Mouse (Mus musculus): ENCODE results near the gene Bank1.

Gene Bank1

DNA sequence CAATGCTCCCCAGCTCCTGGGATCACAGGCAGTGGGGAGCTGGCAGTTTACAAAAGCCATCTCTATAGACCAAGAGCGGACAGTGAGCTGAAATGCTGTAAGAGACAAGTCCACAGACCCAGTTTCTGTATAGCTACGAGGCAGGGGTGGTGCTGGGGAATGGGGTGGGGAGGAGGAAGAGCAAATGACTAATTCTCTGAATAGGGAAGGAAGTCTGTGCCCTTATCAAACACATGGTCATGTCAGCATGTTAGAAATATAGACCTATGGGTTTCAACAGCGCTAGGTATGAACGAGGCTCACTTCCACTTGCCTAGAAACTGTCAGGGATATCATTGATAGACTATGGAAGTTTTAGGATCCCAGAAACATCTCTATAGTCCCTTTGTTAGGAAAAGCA lies 73.0 kb downstream of the Bank1 start:
- DNase-seq (ENCODE audit: low spot score in 2 of 2) = no peak

DNA sequence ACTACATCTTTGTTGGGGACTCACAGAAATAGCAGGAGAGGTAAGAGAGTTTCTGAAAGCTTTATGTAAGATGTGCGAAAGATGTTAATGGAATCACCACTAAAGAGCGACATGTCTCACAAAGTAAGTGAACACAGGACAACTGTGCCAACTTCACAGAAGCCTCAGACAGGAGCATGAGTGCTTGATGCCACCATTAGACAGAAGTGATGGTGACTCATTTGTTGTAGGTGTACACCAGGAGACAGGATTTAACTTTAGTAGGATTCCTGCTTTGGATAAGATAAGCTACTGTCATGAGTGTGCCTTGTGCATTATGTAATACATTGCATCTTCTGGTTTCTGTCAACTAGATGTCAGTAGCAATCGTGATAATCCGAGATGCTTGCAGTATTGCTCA lies 74.3 kb downstream of the Bank1 start:
- DNase-seq (ENCODE audit: low spot score in 2 of 2) = no peak

DNA sequence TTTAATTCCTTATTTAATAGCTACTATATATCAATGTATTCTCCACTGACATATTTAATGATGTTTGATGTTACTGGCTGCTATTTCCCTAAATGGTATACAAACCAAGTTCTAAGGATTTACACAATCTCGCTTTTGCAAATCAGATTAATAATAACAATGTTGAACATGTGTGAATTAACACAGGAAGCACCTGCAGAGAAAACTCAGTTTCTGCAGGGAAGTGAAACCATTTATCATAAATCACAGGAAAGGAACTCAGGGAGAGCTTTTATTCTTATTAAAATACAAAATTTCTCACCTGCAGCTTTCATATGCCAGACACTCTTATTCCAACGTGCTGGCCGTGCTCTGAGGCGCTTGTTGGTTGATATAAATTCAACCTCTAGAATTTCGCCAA lies 78.5 kb downstream of the Bank1 start:
- no peak for DNase-seq (ENCODE audit: low spot score in 2 of 2)

DNA sequence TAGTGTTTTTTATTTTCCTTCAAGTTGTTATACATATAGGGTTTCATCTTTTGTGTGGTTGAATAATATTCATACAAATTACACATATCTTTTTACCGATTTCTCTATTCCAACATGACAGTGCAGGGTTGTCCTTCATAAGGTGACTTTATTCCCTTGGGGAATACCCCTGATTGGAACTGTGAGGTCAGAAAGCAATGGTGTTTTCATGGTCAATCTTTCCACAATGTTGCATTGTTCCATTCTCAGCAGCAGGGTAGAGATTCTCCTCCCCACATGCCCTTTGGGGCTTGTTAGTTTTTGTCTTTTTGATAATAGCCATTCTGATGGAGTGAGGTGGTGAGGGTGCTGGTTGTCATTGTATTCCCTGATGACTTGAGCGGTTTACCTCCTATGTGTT lies 80.9 kb downstream of the Bank1 start:
- no peak for DNase-seq (ENCODE audit: low spot score in 2 of 2)

DNA sequence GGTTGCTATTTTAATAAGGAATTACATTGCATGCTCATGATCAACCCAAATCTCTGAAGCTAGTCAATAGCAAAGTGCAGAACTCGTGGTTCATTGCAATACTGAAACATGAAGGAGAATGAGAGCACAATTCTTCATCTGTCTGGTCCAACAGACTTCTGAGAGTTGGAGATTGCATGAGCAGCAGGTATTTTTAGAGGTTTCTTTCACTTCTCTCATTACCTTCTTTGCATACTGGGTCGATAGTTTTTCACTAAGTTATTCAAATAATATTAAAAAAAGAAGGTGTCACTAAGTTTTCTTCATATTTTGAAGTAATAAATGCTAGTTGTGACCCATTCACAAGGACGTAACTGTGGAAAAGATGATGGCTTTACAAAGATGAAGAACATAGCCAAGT lies 87.1 kb downstream of the Bank1 start:
- no peak for DNase-seq (ENCODE audit: low spot score in 2 of 2)

DNA sequence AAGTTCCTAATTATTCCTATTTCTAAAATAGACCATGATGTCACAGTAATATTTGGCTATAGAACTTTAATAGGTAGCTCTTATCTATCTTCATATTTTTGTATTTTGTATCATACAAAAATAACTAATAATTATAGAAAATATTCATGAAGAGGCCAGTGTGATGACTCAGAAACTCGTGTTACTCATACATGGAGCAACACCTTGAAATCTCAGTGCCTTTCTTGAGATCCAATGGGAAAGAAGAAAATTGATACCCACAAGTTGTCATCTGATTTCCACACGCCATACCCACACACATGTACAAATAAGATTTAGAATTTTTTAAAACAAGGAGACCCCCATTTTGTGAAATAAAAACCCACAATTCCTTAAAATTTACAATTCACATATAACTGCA lies 92.4 kb downstream of the Bank1 start:
- no peak for DNase-seq (ENCODE audit: low spot score in 2 of 2)

DNA sequence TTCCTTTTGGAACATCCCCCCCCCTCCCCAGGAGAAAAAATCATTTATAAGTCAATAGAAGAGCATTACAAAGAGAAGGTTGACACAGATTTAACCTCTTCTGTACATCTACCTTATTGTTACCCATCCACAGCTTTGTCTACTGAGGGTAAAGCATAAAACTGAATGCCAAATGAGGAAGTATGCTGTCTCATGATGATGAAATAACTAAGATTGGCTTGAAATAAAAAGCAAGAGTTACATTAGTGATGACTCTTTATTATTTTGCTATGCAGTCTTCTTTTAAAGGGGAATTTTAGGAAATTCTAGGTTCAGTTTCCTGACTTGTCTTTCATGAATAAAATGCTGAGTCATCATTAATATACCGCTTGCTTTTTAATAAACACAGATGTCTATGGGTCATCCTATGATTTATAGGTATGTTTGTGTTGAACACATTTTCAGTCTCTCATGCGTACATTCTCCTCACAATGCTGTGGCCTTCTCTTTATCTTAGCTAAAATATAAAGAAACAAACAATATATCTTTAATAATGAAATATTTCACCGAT lies 95.2 kb downstream of the Bank1 start:
- DNase-seq (ENCODE audit: low spot score in 2 of 2) = no peak

DNA sequence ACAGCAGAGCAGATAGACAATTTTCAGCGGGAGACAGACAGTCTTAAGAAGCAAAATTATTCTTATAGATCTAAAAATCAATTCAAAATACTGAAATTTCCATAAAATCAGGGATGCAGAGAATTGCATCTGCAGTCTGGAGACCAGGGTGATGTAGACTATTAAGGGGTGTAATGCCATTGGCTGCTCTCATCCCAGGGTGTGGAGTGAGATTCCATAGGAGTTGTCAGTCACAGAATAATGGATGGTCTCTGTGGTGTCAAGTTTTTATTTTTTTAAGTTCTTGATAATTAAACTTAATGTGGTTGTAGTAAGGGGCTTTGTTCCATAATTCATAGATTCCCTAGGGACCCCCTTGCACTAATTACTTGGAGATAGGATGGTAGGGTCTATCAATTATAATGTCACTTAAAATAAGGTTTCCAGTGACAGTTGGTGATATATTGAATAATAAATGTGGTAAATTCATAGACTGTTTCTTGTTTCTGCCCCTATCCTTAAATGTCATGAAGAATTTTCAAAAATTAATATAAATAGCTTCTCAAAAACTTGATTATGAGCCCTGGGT lies 136.1 kb downstream of the Bank1 start:
- DNase-seq (ENCODE audit: low spot score in 2 of 2) = no peak

DNA sequence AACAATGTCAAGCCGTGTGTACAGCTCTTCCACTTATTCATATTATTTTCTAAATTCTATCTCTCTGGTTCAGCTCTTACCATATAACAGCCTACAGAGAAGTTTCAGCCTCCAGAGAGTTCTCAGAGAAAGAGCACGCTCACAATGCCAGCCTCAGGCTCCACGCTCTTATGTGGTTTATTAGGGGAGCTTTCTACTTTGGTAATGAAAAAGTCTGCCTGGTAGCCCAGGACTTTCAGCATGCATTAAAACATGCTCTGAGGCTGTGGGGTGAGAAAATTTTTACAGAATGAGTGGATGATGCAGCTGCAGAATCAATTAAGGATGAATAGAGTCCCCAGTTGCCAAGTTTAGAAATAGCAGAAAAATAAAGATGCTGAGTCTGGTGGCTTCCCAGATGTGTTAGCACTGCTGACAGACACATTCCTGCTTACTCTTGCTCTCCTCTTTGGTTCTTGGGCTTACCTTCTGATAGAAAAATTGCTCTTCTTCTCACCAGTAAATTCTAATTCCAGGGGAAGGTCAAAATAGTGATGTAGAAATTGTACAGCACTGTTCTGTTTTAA lies 139.2 kb downstream of the Bank1 start:
- no peak for DNase-seq (ENCODE audit: low spot score in 2 of 2)

DNA sequence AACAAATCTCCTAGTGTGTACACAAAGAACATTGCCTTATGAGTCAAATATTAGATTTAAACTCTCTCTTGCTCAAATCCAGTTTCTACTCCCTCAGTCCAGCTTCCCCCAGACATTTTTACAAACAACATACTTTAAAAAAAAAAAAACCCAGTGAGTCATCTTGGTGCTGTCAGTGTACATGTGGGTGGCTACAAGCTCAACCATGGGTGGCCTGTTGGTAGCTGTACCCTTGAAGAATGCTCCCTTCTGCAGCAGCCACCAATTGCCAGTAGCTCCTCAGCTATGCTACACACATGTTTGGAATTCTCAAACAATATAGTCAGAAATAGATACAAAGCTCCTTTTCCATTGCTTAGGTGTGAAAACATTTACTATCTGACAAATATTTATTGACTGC lies 154.2 kb downstream of the Bank1 start:
- DNase-seq (ENCODE audit: low spot score in 2 of 2) = no peak

DNA sequence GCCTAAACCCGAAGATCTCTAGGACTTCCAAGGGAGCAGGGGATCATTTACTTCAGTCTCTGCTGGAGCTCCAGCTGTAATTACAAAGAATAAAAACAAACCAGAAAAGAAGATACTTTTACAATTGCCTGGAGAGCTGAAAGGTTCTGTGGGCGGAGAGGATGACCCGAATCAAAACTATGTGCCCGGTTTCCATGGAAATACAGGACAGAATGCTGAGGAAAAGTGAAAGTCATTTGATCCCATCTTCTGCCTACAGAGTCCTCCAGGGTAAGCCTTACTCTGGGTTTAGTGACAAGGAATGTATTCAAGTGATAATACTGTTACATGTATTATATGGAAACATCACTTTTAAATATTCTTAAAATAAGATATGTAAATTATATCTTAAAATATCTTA lies 157.8 kb downstream of the Bank1 start:
- no peak for DNase-seq (ENCODE audit: low spot score in 2 of 2)

DNA sequence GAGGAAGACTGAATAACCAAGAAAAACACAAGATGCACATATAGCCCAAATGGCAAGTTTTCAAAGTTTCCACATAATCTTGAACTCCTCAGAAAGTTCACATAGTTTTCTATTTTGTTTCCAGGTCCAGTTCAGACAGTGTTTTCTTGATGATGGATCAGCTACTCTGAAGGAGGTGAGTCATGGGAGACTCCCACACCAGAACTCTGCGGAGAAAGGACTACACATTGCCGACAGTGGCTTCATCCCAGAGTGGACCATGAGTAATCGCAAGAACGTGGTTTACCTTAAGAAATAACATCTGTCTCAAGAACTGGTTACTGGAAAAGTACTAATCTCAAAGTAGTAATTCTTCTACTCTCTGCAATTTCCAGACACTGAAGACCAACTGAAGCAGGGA lies 159.2 kb downstream of the Bank1 start:
- no peak for DNase-seq (ENCODE audit: low spot score in 2 of 2)

DNA sequence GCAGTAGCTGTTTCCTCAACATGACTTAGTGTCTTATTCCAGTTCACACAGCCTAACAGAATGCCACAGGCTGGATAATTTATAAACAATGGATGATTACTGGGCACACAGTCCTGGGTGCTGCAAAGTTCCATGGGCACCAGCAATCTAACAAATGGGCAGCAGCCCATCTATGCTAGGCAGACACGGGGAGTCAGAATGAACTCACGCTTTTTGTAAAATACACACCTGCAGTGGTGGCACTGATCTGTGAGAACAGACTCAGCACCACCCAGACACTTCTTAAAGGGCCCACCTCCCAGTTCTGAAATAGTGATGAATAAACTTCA lies 159.9 kb downstream of the Bank1 start:
- no peak for DNase-seq (ENCODE audit: low spot score in 2 of 2)

DNA sequence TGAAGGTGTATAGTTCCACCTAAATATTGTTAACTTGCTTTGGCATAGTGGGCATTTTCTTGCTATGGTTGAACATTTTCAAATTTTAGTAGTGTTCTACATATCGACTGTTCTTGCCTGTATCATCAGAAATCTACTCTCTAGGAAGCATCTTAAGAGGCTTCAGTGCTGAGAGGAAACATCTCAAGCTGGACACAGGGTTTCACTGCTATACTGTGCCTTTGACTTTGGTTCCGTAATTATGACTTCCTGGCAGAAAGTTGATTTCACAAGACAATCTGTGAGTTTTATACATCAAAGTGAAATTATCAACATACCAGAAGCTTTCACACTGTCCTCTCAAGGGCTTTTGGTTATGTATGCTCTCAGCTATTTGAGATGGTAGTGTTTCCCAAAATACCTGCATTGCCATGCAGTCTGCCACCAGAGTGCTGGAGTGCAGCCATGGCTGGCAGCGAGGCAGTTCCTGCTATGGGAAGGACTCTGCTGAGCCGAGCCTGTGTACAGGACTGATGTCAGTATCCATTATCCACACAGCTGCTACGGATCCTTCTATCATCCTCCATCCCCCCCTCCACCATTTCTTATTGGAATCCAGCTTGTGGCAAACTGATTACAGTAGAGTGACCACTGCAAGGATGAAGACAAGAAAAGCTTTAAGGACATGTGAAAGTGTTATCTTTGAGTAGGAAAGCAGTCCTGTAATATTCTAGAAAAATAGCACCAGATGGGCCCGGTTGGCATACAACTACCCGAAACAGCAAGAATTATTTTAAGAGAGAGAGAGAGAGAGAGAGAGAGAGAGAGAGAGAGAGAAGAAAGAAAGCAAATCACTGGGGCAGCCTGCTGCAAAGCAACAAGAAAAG lies 160.5 kb downstream of the Bank1 start:
- DNase-seq (ENCODE audit: low spot score in 2 of 2) = peak; percentile 42 to 51

DNA sequence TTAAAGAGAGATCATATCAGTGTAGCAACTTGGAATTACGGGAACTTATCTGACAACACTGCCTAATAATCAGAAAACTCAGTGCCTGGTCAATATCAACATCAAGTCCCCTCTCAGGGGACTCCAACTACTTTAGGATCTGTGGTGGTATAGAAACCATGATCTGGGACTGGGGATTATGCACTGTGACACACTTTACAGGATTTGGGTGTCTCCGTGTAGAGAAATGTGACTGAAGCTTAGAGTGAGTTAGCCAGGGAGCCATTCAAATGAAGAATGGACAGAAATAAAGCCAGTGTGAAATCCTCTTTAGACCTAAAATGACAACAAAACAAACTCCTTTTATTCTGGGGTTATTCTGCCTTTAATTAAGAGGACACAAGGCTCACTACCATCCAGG lies 167.8 kb downstream of the Bank1 start:
- no peak for DNase-seq (ENCODE audit: low spot score in 2 of 2)

DNA sequence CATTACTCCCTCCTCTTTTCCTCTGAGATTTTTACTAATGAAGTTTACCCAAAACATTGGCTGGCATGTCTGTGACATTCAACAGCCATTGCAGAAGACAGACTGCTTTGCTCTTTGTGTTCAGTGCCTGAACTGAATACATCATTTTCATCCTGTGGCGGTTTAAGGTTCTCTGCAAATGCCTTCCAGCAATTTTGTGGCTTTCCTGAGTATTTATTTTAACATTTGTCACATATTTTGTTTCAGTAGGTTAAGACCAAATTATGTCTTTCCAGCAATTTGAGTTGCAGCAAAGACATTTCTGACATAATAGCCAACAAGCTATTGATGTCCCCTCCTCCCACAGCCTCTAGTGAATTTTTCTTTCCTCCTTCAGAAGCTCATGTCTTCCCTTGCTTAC lies 170.3 kb downstream of the Bank1 start:
- no peak for DNase-seq (ENCODE audit: low spot score in 2 of 2)

DNA sequence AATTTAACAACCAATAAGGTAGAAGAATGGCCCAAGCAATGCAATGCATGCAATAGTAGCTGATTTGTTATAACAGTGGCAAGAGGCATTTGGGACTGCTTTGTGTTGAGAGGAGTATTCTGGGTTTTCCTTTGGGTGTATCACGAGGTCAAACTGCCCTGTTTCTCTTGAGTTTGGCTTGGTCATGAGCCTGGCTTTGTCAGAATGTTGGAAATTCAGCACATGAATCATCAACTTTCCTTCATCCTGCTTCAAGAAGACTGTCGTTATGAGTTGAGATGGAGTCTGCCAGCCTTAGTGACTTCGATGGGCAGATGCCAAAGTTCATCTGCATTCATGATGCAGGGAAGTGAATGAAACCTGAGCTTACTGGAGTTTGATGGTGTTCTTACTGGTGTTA lies 175.0 kb downstream of the Bank1 start:
- no peak for DNase-seq (ENCODE audit: low spot score in 2 of 2)

DNA sequence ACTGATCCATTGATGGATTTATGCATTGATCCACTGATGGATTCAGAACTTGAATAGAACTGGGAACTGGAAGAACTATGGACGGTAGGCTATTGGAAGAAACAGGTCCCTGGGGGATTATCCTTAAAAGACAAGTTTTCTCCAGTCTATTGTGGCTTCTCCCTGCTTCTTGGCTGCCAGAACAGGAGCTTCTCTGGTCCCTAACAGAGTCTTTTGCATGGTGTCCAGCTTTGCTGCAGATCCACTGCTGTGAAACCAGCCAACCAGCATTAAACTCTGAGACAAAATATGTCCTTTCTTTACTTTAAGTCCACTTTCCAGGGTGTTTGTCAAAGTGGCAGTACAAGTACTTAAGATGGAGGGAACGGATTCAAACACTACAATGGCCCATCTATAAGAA lies 178.7 kb downstream of the Bank1 start:
- no peak for DNase-seq (ENCODE audit: low spot score in 2 of 2)

DNA sequence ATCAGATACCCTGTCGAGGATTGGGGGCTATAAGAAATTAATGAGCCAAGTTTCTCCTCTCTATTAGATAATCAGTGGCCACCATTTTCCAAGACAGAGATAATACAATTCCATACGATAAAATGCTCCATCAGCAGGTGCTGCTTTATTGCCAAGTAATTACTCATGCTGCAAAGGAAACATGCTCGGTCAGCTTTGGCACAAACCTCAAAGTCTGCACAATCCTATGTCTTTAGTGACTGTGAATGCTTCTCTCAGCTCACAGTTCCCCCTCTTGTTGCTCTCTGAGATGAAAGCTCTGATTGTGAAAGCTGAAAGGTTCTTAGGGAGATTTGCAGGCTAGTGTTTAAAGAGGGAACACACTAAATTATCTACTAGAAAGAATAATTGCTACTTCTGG lies 193.9 kb downstream of the Bank1 start:
- no peak for DNase-seq (ENCODE audit: low spot score in 2 of 2)

DNA sequence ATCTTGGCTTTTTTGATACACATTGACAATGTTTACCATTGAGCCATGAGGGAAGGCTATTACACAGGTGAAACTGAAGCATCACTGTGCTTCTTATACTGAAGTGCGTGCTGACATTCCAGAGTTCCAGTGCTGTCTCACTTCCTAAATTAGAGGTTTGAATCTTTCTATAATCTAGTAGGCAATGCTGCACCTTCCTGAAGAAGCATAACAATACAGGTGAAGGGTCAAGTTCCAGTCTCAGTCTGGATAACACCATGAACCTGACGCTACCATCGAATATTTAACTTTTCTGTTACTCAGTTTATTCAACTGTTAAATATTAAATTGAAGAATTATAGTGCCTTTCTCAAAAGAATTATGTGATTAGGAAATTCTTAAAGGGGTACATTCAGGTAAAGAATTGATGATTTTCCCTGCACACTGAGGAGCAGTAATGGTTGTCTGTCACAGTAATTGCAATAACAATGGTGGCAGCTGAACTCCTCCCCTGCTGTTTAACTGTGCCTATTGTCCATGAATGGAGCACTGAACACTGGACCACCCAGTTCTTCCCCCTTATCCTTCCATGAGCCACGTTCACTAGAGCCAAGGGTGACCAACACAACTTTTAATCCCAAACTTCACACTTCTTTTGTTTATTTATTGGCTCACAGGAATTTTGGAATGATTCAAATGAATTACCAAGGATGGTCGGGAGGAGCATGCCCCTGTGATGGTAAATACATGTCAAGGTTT lies 210.2 kb downstream of the Bank1 start:
- DNase-seq (ENCODE audit: low spot score in 2 of 2) = no peak

DNA sequence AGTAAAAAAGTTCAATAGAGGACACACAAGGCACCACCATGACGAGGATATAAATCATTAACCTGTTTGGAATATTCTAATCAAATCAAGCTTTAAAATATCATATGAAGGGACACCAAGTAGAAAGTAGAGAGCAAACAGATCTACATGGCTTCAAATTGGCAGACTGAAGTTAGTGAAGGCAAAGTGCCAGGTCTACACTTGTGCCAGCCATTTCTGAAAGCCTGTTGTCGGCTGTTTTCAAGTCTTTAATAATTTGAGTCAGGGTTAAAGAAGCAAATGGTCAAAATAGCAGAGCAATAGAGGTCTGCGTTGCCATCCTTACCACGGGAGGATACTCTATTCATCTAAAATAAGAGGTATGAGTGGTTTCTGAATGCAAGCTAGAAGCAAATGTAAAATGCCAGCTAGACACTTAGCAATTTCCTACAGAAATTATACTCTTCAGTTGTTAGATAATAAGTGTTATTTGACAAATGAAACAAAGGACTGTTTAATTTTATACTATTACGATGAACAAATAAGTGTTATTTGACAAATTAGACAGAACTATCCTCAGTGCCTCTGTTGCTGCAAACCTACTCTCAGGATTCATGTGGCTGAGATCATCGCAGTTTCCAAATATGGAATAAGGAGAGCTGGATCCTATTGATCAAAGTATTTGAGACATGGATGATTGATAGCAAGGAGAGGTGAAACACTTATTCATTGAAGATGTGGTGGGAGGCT lies 216.3 kb downstream of the Bank1 start:
- no peak for DNase-seq (ENCODE audit: low spot score in 2 of 2)

DNA sequence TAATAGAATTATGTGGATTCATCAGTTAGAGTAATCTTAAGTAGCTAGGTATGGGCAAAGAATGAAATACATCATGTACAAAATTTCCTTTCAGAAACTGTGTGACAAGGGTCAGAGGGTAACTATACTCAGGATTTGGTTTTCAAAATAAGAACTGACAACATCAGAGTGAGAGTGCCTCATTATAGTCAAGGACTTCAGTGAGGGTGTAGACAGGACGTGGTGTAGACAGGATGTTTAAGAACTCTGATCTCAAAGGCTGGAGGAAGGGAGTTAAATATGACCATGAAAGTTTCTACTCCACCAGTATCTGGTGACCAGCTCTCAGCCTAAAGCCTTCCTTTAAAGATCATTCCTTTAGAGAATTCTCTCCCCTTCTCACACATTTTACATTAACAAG lies 219.4 kb downstream of the Bank1 start:
- no peak for DNase-seq (ENCODE audit: low spot score in 2 of 2)
